Mouse (Mus musculus): ENCODE data around the gene Nrxn3. TPM values are rescaled to one million over a fixed set of nuclear protein-coding genes. Genes with fewer than 3 reads are reported as not detected.
A peak's percentile ranks its signal among the peaks of the same experiment; 100 is the strongest.

The Nrxn3 gene
- polyA plus RNA-seq, 1 experiment from 2014 or later = 42.5 TPM

- H3K27me3 ChIP-seq = no peaks in the 10 kb centered on the region
- H3K36me3 ChIP-seq = no peaks in the 10 kb centered on the region
- H3K4me3 ChIP-seq = no peak overlapping the region
- no peaks in the 10 kb centered on the region for H3K9me3 ChIP-seq
- H3K4me1 ChIP-seq = no peaks in the 10 kb centered on the region
- no peak for ATAC-seq (ENCODE audit: low FRiP score, low read depth)
- H3K4me2 ChIP-seq (replicated peaks) = no peak overlapping the region
- no peak overlapping the region for H3K9ac ChIP-seq (replicated peaks)
- no peak overlapping the region for H3K27ac ChIP-seq (replicated peaks)
Measured at GRCm38 (mm10) chr12:90196161-90196560, 1473.5 kb downstream of the Nrxn3 start.

- no peak for ATAC-seq (ENCODE audit: low FRiP score, low read depth)
- WGBS = 90% methylated on average over 3 of the region's 3 CpGs
Measured at GRCm38 (mm10) chr12:90197994-90198393, 1475.3 kb downstream of the Nrxn3 start.

GRCm38 (mm10) chr12:90202501-90202900, 1479.8 kb downstream of the Nrxn3 start:
- H3K4me2 ChIP-seq (replicated peaks) = no peak overlapping the region
- H3K36me3 ChIP-seq = no peaks in the 10 kb centered on the region
- H3K9me3 ChIP-seq = no peaks in the 10 kb centered on the region
- no peaks in the 10 kb centered on the region for H3K4me1 ChIP-seq
- no peak overlapping the region for H3K9ac ChIP-seq (replicated peaks)
- ATAC-seq (ENCODE audit: low FRiP score, low read depth) = no peak
- H3K4me3 ChIP-seq = no peak overlapping the region
- H3K27ac ChIP-seq (replicated peaks) = no peak overlapping the region
- 88% methylated on average over 1 of the region's 1 CpGs for WGBS
- no peaks in the 10 kb centered on the region for H3K27me3 ChIP-seq

More at GRCm38 (mm10) chr12:90197994-90198393, 1475.3 kb downstream of the Nrxn3 start:
- H3K27me3 ChIP-seq = no peaks in the 10 kb centered on the region
- H3K27ac ChIP-seq (replicated peaks) = no peak overlapping the region
- H3K9me3 ChIP-seq = no peaks in the 10 kb centered on the region
- H3K4me3 ChIP-seq = no peak overlapping the region
- no peak overlapping the region for H3K4me2 ChIP-seq (replicated peaks)
- H3K36me3 ChIP-seq = no peaks in the 10 kb centered on the region
- no peak overlapping the region for H3K9ac ChIP-seq (replicated peaks)
- no peaks in the 10 kb centered on the region for H3K4me1 ChIP-seq

- Histone ChIP-seq H3K9me3 (no peaks in the 10 kb centered on the region), H3K4me3 (no peak overlapping the region), H3K9ac (replicated peaks) (no peak overlapping the region), H3K27me3 (no peaks in the 10 kb centered on the region), H3K4me2 (replicated peaks) (no peak overlapping the region), H3K27ac (replicated peaks) (no peak overlapping the region), H3K4me1 (no peaks in the 10 kb centered on the region), H3K36me3 (no peaks in the 10 kb centered on the region)
- 70% methylated on average over 1 of the region's 2 CpGs for WGBS
- ATAC-seq (ENCODE audit: low FRiP score, low read depth) = no peak
Measured at GRCm38 (mm10) chr12:90211410-90211809, 1488.7 kb downstream of the Nrxn3 start.

- Histone ChIP-seq H3K36me3 (no peaks in the 10 kb centered on the region), H3K9me3 (no peaks in the 10 kb centered on the region), H3K4me2 (replicated peaks) (no peak overlapping the region), H3K9ac (replicated peaks) (no peak overlapping the region), H3K4me3 (no peak overlapping the region), H3K4me1 (no peaks in the 10 kb centered on the region), H3K27ac (replicated peaks) (no peak overlapping the region), H3K27me3 (no peaks in the 10 kb centered on the region)
- WGBS = 92% methylated on average over 6 of the region's 6 CpGs
- ATAC-seq (ENCODE audit: low FRiP score, low read depth) = no peak
Measured at GRCm38 (mm10) chr12:90217060-90217459, 1494.4 kb downstream of the Nrxn3 start.

- Histone ChIP-seq H3K4me2 (replicated peaks) (no peak overlapping the region), H3K36me3 (no peaks in the 10 kb centered on the region), H3K4me3 (no peak overlapping the region), H3K9me3 (no peaks in the 10 kb centered on the region), H3K27ac (replicated peaks) (no peak overlapping the region), H3K27me3 (no peaks in the 10 kb centered on the region), H3K4me1 (no peaks in the 10 kb centered on the region), H3K9ac (replicated peaks) (no peak overlapping the region)
- WGBS = 66% methylated on average over 2 of the region's 2 CpGs
- ATAC-seq (ENCODE audit: low FRiP score, low read depth) = no peak
Measured at GRCm38 (mm10) chr12:90229062-90229461, 1506.4 kb downstream of the Nrxn3 start.

GRCm38 (mm10) chr12:90236093-90236492, 1513.4 kb downstream of the Nrxn3 start:
- H3K4me1 ChIP-seq = no peaks in the 10 kb centered on the region
- no peak overlapping the region for H3K4me2 ChIP-seq (replicated peaks)
- no peaks in the 10 kb centered on the region for H3K9me3 ChIP-seq
- no peak overlapping the region for H3K27ac ChIP-seq (replicated peaks)
- H3K4me3 ChIP-seq = no peak overlapping the region
- H3K9ac ChIP-seq (replicated peaks) = no peak overlapping the region
- no peak for ATAC-seq (ENCODE audit: low FRiP score, low read depth)
- WGBS = 85% methylated on average over 5 of the region's 5 CpGs
- H3K36me3 ChIP-seq = no peaks in the 10 kb centered on the region
- no peaks in the 10 kb centered on the region for H3K27me3 ChIP-seq

- Histone ChIP-seq H3K9ac (replicated peaks) (no peak overlapping the region), H3K27ac (replicated peaks) (no peak overlapping the region), H3K9me3 (no peaks in the 10 kb centered on the region), H3K27me3 (no peaks in the 10 kb centered on the region), H3K36me3 (no peaks in the 10 kb centered on the region), H3K4me3 (no peak overlapping the region), H3K4me2 (replicated peaks) (no peak overlapping the region), H3K4me1 (no peaks in the 10 kb centered on the region)
- WGBS = 81% methylated on average over 4 of the region's 4 CpGs
- no peak for ATAC-seq (ENCODE audit: low FRiP score, low read depth)
Measured at GRCm38 (mm10) chr12:90260301-90260700, 1537.6 kb downstream of the Nrxn3 start.

GRCm38 (mm10) chr12:90268111-90268510, 1545.4 kb downstream of the Nrxn3 start:
- Histone ChIP-seq H3K27ac (replicated peaks) (no peak overlapping the region), H3K4me3 (no peak overlapping the region), H3K36me3 (no peaks in the 10 kb centered on the region), H3K4me2 (replicated peaks) (no peak overlapping the region), H3K9ac (replicated peaks) (no peak overlapping the region), H3K27me3 (no peaks in the 10 kb centered on the region), H3K9me3 (no peaks in the 10 kb centered on the region), H3K4me1 (no peaks in the 10 kb centered on the region)
- ATAC-seq (ENCODE audit: low FRiP score, low read depth) = no peak
- 84% methylated on average over 2 of the region's 2 CpGs for WGBS

- Histone ChIP-seq H3K4me3 (no peak overlapping the region), H3K27ac (replicated peaks) (no peak overlapping the region), H3K4me2 (replicated peaks) (no peak overlapping the region), H3K4me1 (no peaks in the 10 kb centered on the region), H3K27me3 (no peaks in the 10 kb centered on the region), H3K36me3 (no peaks in the 10 kb centered on the region), H3K9ac (replicated peaks) (no peak overlapping the region), H3K9me3 (no peaks in the 10 kb centered on the region)
- no peak for ATAC-seq (ENCODE audit: low FRiP score, low read depth)
Measured at GRCm38 (mm10) chr12:90270763-90271379, 1548.2 kb downstream of the Nrxn3 start.

GRCm38 (mm10) chr12:90274621-90275236, 1552.1 kb downstream of the Nrxn3 start:
- ATAC-seq (ENCODE audit: low FRiP score, low read depth) = no peak
- no peaks in the 10 kb centered on the region for H3K9me3 ChIP-seq
- no peaks in the 10 kb centered on the region for H3K36me3 ChIP-seq
- no peak overlapping the region for H3K27ac ChIP-seq (replicated peaks)
- no peak overlapping the region for H3K4me2 ChIP-seq (replicated peaks)
- WGBS = 76% methylated on average over 7 of the region's 7 CpGs
- no peaks in the 10 kb centered on the region for H3K27me3 ChIP-seq
- no peak overlapping the region for H3K4me3 ChIP-seq
- no peaks in the 10 kb centered on the region for H3K4me1 ChIP-seq
- no peak overlapping the region for H3K9ac ChIP-seq (replicated peaks)

- no peaks in the 10 kb centered on the region for H3K27me3 ChIP-seq
- H3K27ac ChIP-seq (replicated peaks) = no peak overlapping the region
- H3K9me3 ChIP-seq = no peaks in the 10 kb centered on the region
- H3K4me2 ChIP-seq (replicated peaks) = no peak overlapping the region
- no peak overlapping the region for H3K9ac ChIP-seq (replicated peaks)
- 94% methylated on average over 1 of the region's 1 CpGs for WGBS
- peaks cover 8% of the 10 kb centered on the region; the same call in 1 of the 2 replicates for H3K4me1 ChIP-seq
- no peak for ATAC-seq (ENCODE audit: low FRiP score, low read depth)
- no peaks in the 10 kb centered on the region for H3K36me3 ChIP-seq
- H3K4me3 ChIP-seq = no peak overlapping the region
Measured at GRCm38 (mm10) chr12:90281236-90281635, 1558.6 kb downstream of the Nrxn3 start.

- no peak overlapping the region for H3K4me3 ChIP-seq
- no peaks in the 10 kb centered on the region for H3K27me3 ChIP-seq
- H3K36me3 ChIP-seq = no peaks in the 10 kb centered on the region
- H3K9me3 ChIP-seq = no peaks in the 10 kb centered on the region
- no peak overlapping the region for H3K9ac ChIP-seq (replicated peaks)
- peaks cover 8% of the 10 kb centered on the region; the same call in 1 of the 2 replicates for H3K4me1 ChIP-seq
- ATAC-seq (ENCODE audit: low FRiP score, low read depth) = peak; percentile 63
- H3K4me2 ChIP-seq (replicated peaks) = no peak overlapping the region
- H3K27ac ChIP-seq (replicated peaks) = no peak overlapping the region
- 79% methylated on average over 5 of the region's 5 CpGs for WGBS
Measured at GRCm38 (mm10) chr12:90283022-90283421, 1560.3 kb downstream of the Nrxn3 start.

All from midbrain, embryonic 12.5 days (tissue).